Comparison of ENCODE assay signal across 13 mouse cellular contexts in the genomic region with DNA sequence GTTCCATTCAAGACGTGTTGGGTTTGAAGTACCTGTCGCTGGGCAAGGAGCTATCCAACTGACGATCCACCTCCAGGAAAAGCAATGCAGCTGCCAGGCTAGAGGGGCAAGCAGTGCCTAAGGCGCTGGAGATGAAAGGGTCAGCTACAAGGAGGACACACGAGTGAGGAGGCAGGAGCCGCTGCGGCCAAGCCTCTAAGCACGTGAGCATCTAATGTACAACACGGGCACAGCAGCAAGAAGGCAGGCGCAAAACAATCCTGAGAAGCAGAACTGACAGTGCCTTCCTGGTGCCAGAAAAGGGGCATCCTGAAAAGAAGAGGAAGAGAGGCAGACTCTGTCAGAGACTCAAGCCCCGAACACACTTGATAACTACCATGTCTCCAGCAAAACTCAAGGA.
"Had no signal": no experiment of that assay in that cellular context is flagged by ENCODE, and none has a peak within 500 bp of the region (broad histone marks: within the 10 kb centered on the region; RNA-seq: fewer than 3 reads in every experiment).

No protein-coding gene starts in this region.

- H3K4me3 ChIP-seq: kidney, embryonic 15.5 days; limb, embryonic 13.5 days; midbrain, embryonic 10.5 days; myocyte; neural tube, embryonic 15.5 days had no signal

- H3K4me2 ChIP-seq: kidney, embryonic 15.5 days; limb, embryonic 13.5 days; neural tube, embryonic 15.5 days had no signal

- H3K27me3 ChIP-seq: kidney, embryonic 15.5 days; limb, embryonic 13.5 days; neural tube, embryonic 15.5 days had no signal

- H3K9ac ChIP-seq: kidney, embryonic 15.5 days; limb, embryonic 13.5 days; neural tube, embryonic 15.5 days had no signal

- H3K27ac ChIP-seq: kidney, embryonic 15.5 days; limb, embryonic 13.5 days; midbrain, embryonic 10.5 days; neural tube, embryonic 15.5 days had no signal

- H3K9me3 ChIP-seq: kidney, embryonic 15.5 days; limb, embryonic 13.5 days; midbrain, embryonic 10.5 days; neural tube, embryonic 15.5 days had no signal

- DNase-seq: kidney, adult 11 months; kidney, postnatal 14 days; left cerebral cortex, postnatal 4 days; lung, adult 18-20 months; midbrain, embryonic 14.5 days; right cerebral cortex, adult 18-20 months; right cerebral cortex, postnatal 25 days; thymus, postnatal 36 days had no signal
